Mouse (Mus musculus): ENCODE data around the gene Fkbp5.

DNA sequence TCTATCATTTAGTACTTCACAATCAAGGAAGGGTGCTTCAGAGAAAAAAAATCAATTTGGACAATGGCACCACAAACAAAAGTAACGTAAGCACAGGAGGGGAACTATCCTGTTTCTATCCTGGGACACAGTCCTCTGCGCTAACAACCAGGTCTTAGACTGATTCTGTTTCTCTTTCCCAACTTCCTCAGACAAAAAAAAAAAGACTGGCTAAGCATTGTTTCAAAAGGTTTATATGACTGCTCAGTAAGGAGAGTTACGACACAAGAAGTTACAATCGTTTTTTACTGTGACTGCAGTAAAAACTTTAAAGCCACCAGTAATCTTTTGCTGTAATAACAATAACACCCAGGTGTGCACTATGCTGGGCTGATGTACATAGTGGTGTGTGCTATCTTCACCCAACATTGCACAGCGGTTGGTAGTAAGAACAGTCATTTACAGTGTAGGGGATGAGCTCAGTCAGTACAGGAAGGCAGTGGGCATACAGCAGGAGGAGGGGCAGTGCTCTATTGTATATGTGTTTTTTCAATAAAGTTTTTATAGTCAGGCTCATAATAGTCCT is 82.3 kb downstream of the Fkbp5 start:
- no peak for TF ChIP-seq CTCF (IDR thresholded peaks at IDR 0.05; ENCODE audit: low read depth)
- TF ChIP-seq EP300 (IDR thresholded peaks at IDR 0.05; ENCODE audit: low read depth) = no peak
